Comparison of ENCODE assay signal across 39 mouse cellular contexts in genomic region chr7:104018953-104019352, GRCm38 (mm10). TPM values are rescaled to one million over a fixed set of nuclear protein-coding genes. Genes with fewer than 3 reads are reported as not detected.
"Had no signal": no experiment of that assay in that cellular context is flagged by ENCODE, and none has a peak within 500 bp of the region (broad histone marks: within the 10 kb centered on the region; RNA-seq: fewer than 3 reads in every experiment).

No protein-coding gene starts in this region.

- H3K4me1 ChIP-seq: embryonic facial prominence, embryonic 10.5 days; embryonic facial prominence, embryonic 12.5 days; embryonic facial prominence, embryonic 13.5 days; embryonic facial prominence, embryonic 15.5 days; forebrain, embryonic 10.5 days; forebrain, embryonic 12.5 days; forebrain, embryonic 13.5 days; forebrain, embryonic 15.5 days had no signal

- ATAC-seq: forebrain, embryonic 13.5 days; forebrain, embryonic 14.5 days; forebrain, embryonic 15.5 days; forebrain, embryonic 16.5 days; forebrain, postnatal 0 days had no signal

- H3K4me3 ChIP-seq: embryonic facial prominence, embryonic 10.5 days; embryonic facial prominence, embryonic 12.5 days; embryonic facial prominence, embryonic 13.5 days; embryonic facial prominence, embryonic 15.5 days; erythroblast, embryonic 14.5 days; forebrain, embryonic 10.5 days; forebrain, embryonic 12.5 days; forebrain, embryonic 13.5 days; forebrain, embryonic 15.5 days; heart, adult 2 months had no signal

- DNase-seq: cerebellum, adult 18-20 months; cerebellum, adult 2 months; cerebellum, adult 8-10 months; cerebellum, adult 9-10 months; cerebellum, adult 9-11 months; cerebellum, postnatal 10 days; cerebellum, postnatal 14 days; cerebellum, postnatal 25 days; cerebellum, postnatal 36 days; embryo, embryonic 11 days; forebrain, postnatal 0 days; gastrocnemius, postnatal 10 days; gastrocnemius, postnatal 14 days; gastrocnemius, postnatal 25 days; gastrocnemius, postnatal 36 days; heart, adult 11 months; heart, adult 18-20 months; heart, adult 2 months had no signal

- H3K27ac ChIP-seq: embryonic facial prominence, embryonic 10.5 days; embryonic facial prominence, embryonic 12.5 days; embryonic facial prominence, embryonic 13.5 days; embryonic facial prominence, embryonic 15.5 days; forebrain, embryonic 10.5 days; forebrain, embryonic 12.5 days; forebrain, embryonic 13.5 days; forebrain, embryonic 15.5 days; heart, adult 2 months had no signal

- H3K4me2 ChIP-seq: embryonic facial prominence, embryonic 12.5 days; embryonic facial prominence, embryonic 13.5 days; embryonic facial prominence, embryonic 15.5 days; forebrain, embryonic 12.5 days; forebrain, embryonic 13.5 days; forebrain, embryonic 15.5 days had no signal

- H3K36me3 ChIP-seq: embryonic facial prominence, embryonic 10.5 days; embryonic facial prominence, embryonic 12.5 days; embryonic facial prominence, embryonic 13.5 days; embryonic facial prominence, embryonic 15.5 days; forebrain, embryonic 10.5 days; forebrain, embryonic 12.5 days; forebrain, embryonic 15.5 days had no signal

- H3K27me3 ChIP-seq: embryonic facial prominence, embryonic 12.5 days; embryonic facial prominence, embryonic 13.5 days; embryonic facial prominence, embryonic 15.5 days; forebrain, embryonic 12.5 days; forebrain, embryonic 13.5 days; forebrain, embryonic 15.5 days had no signal

- H3K9me3 ChIP-seq: embryonic facial prominence, embryonic 10.5 days; embryonic facial prominence, embryonic 12.5 days; embryonic facial prominence, embryonic 13.5 days; embryonic facial prominence, embryonic 15.5 days; forebrain, embryonic 10.5 days; forebrain, embryonic 12.5 days; forebrain, embryonic 13.5 days; forebrain, embryonic 15.5 days had no signal

- H3K9ac ChIP-seq: embryonic facial prominence, embryonic 12.5 days; embryonic facial prominence, embryonic 13.5 days; embryonic facial prominence, embryonic 15.5 days; forebrain, embryonic 12.5 days; forebrain, embryonic 13.5 days; forebrain, embryonic 15.5 days; forebrain, postnatal 0 days had no signal

RNA-seq across cellular contexts. Expression of gene Olfr639, which starts 1.9 kb away (rescaled TPM):
- total RNA-seq: common myeloid progenitor, adult 5-6 weeks; forebrain, postnatal 0 days; gastrocnemius, adult 8-10 months; gastrocnemius, postnatal 14 days; gastrocnemius, postnatal 25 days; gastrocnemius, postnatal 36 days had no signal
- polyA plus RNA-seq: cerebellum, adult 2 months; cortical plate, adult 2 months; embryonic facial prominence, embryonic 11.5 days; embryonic facial prominence, embryonic 12.5 days; embryonic facial prominence, embryonic 14.5 days; erythroblast, embryonic 14.5 days; forebrain, embryonic 13.5 days; forebrain, embryonic 14.5 days; forebrain, embryonic 15.5 days; forebrain, embryonic 16.5 days; forebrain, postnatal 0 days; frontal cortex, adult 2 months; gonadal fat pad, adult 2 months; heart, adult 2 months had no signal

RNA-seq across cellular contexts. Expression of gene Olfr640, which starts 6.4 kb away (rescaled TPM):
- total RNA-seq: common myeloid progenitor, adult 5-6 weeks; gastrocnemius, adult 18-20 months; gastrocnemius, adult 8-10 months; gastrocnemius, postnatal 10 days; gastrocnemius, postnatal 14 days; gastrocnemius, postnatal 25 days; gastrocnemius, postnatal 36 days; gastrocnemius, postnatal 4 days; heart, adult 18-20 months; heart, adult 2 months had no signal
- polyA plus RNA-seq: cerebellum, adult 2 months; cortical plate, adult 2 months; embryonic facial prominence, embryonic 10.5 days; embryonic facial prominence, embryonic 11.5 days; embryonic facial prominence, embryonic 12.5 days; embryonic facial prominence, embryonic 13.5 days; erythroblast, embryonic 14.5 days; forebrain, embryonic 10.5 days; forebrain, embryonic 11.5 days; forebrain, embryonic 12.5 days; forebrain, embryonic 13.5 days; forebrain, embryonic 14.5 days; forebrain, embryonic 15.5 days; forebrain, embryonic 16.5 days; forebrain, postnatal 0 days; frontal cortex, adult 2 months; gonadal fat pad, adult 2 months; heart, adult 2 months had no signal

RNA-seq across cellular contexts. Expression of gene Olfr641, which starts 16.3 kb away (rescaled TPM):
- total RNA-seq: common myeloid progenitor, adult 5-6 weeks; forebrain, postnatal 0 days; gastrocnemius, adult 18-20 months; gastrocnemius, adult 8-10 months; gastrocnemius, postnatal 10 days; gastrocnemius, postnatal 14 days; gastrocnemius, postnatal 25 days; gastrocnemius, postnatal 36 days; gastrocnemius, postnatal 4 days; heart, adult 18-20 months; heart, adult 2 months had no signal
- polyA plus RNA-seq: cerebellum, adult 2 months; cortical plate, adult 2 months; embryonic facial prominence, embryonic 10.5 days; embryonic facial prominence, embryonic 11.5 days; embryonic facial prominence, embryonic 12.5 days; embryonic facial prominence, embryonic 13.5 days; erythroblast, embryonic 14.5 days; forebrain, embryonic 10.5 days; forebrain, embryonic 11.5 days; forebrain, embryonic 12.5 days; forebrain, embryonic 13.5 days; forebrain, embryonic 14.5 days; forebrain, embryonic 15.5 days; forebrain, embryonic 16.5 days; forebrain, postnatal 0 days; frontal cortex, adult 2 months; gonadal fat pad, adult 2 months; heart, adult 2 months had no signal

RNA-seq across cellular contexts. Expression of gene Olfr638, which starts 20.4 kb away (rescaled TPM):
- total RNA-seq: common myeloid progenitor, adult 5-6 weeks; forebrain, postnatal 0 days; gastrocnemius, adult 18-20 months; gastrocnemius, adult 8-10 months; gastrocnemius, postnatal 10 days; gastrocnemius, postnatal 14 days; gastrocnemius, postnatal 25 days; gastrocnemius, postnatal 36 days; gastrocnemius, postnatal 4 days; heart, adult 18-20 months; heart, adult 2 months had no signal
- polyA plus RNA-seq: cerebellum, adult 2 months; cortical plate, adult 2 months; embryonic facial prominence, embryonic 10.5 days; embryonic facial prominence, embryonic 11.5 days; embryonic facial prominence, embryonic 12.5 days; embryonic facial prominence, embryonic 13.5 days; embryonic facial prominence, embryonic 14.5 days; embryonic facial prominence, embryonic 15.5 days; erythroblast, embryonic 14.5 days; forebrain, embryonic 10.5 days; forebrain, embryonic 11.5 days; forebrain, embryonic 12.5 days; forebrain, embryonic 13.5 days; forebrain, embryonic 14.5 days; forebrain, embryonic 15.5 days; forebrain, embryonic 16.5 days; forebrain, postnatal 0 days; frontal cortex, adult 2 months; gonadal fat pad, adult 2 months; heart, adult 2 months had no signal

RNA-seq across cellular contexts. Expression of gene Olfr642, which starts 33.5 kb away (rescaled TPM):
- total RNA-seq: common myeloid progenitor, adult 5-6 weeks; forebrain, postnatal 0 days; gastrocnemius, adult 18-20 months; gastrocnemius, adult 8-10 months; gastrocnemius, postnatal 10 days; gastrocnemius, postnatal 14 days; gastrocnemius, postnatal 25 days; gastrocnemius, postnatal 36 days; gastrocnemius, postnatal 4 days; heart, adult 18-20 months; heart, adult 2 months had no signal
- polyA plus RNA-seq: cerebellum, adult 2 months; cortical plate, adult 2 months; embryonic facial prominence, embryonic 10.5 days; embryonic facial prominence, embryonic 11.5 days; embryonic facial prominence, embryonic 12.5 days; embryonic facial prominence, embryonic 13.5 days; embryonic facial prominence, embryonic 14.5 days; erythroblast, embryonic 14.5 days; forebrain, embryonic 10.5 days; forebrain, embryonic 11.5 days; forebrain, embryonic 12.5 days; forebrain, embryonic 13.5 days; forebrain, embryonic 14.5 days; forebrain, embryonic 15.5 days; forebrain, embryonic 16.5 days; forebrain, postnatal 0 days; frontal cortex, adult 2 months; gonadal fat pad, adult 2 months; heart, adult 2 months had no signal
